Mouse (Mus musculus) liver, embryonic 16.5 days (tissue): ENCODE measurements at regions not wholly inside any gene's neighbourhood (a gene's known extent, or its start where the extent isn't known, plus 50 kb on each side); places are given as distances from the start of the nearest gene placed in this dataset.

Experiments used
- ATAC-seq: fragments of 200-750 bp; cut with Nextera tagmentation; 2 replicates; pipeline ENCODE4 v1.8.0; 2017; ENCODE audit warnings: low read depth, mild to moderate bottlenecking, moderate number of reproducible peaks, moderate library complexity
- H3K27ac ChIP-seq: fragments of 300-500 bp; sonication (generic); 2 replicates; pipeline ENCODE4 v1.5.1; 2014; ENCODE audit warnings: mild to moderate bottlenecking, low read length
- H3K27me3 ChIP-seq: fragments of 300-500 bp; sonication (generic); 2 replicates; pipeline ENCODE4 v1.6.1; 2014; ENCODE audit warnings: low read depth, low read length, mixed read lengths; ENCODE audit not compliant: control insufficient read depth, insufficient read depth
- H3K36me3 ChIP-seq: fragments of 300-500 bp; sonication (generic); 2 replicates; pipeline ENCODE4 v1.6.1; 2014; ENCODE audit warnings: mild to moderate bottlenecking; ENCODE audit not compliant: control insufficient read depth, insufficient read depth
- H3K4me1 ChIP-seq: fragments of 300-500 bp; sonication (generic); 2 replicates; pipeline ENCODE4 v1.6.1; 2014; ENCODE audit warnings: low read depth, low read length, mixed read lengths; ENCODE audit not compliant: control insufficient read depth
- H3K4me2 ChIP-seq: fragments of 300-500 bp; sonication (generic); 2 replicates; pipeline ENCODE4 v1.6.1; 2014; ENCODE audit warnings: low read depth, low read length, mixed read lengths
- H3K4me3 ChIP-seq: fragments of 300-500 bp; sonication (generic); 2 replicates; pipeline ENCODE4 v1.5.1; 2014; ENCODE audit warnings: low read depth, mild to moderate bottlenecking, low read length
- H3K9ac ChIP-seq: fragments of 300-500 bp; sonication (generic); 2 replicates; pipeline ENCODE4 v1.6.1; 2014; ENCODE audit warnings: low read depth, low read length
- H3K9me3 ChIP-seq: fragments of 300-500 bp; sonication (generic); replicated peaks from 2 replicates; pipeline ENCODE4 v1.6.1; 2016; ENCODE audit warnings: low read length; ENCODE audit not compliant: control insufficient read depth
- WGBS: fragments of 180-500 bp; shearing (Covaris S2); extraction: QIAGEN DNeasy Blood & Tissue Kit; methylation state at CpG from one replicate; pipeline ENCODE4 v1.1.7; 2014; ENCODE audit not compliant: insufficient replicate concordance; 5-methylcytosine and 5-hydroxymethylcytosine counted together

- Histone ChIP-seq H3K4me2 (no peak overlapping the region), H3K9ac (no peak overlapping the region), H3K27me3 (no peaks in the 10 kb centered on the region), H3K27ac (no peak overlapping the region), H3K4me1 (no peaks in the 10 kb centered on the region), H3K36me3 (no peaks in the 10 kb centered on the region), H3K4me3 (no peak overlapping the region), H3K9me3 (no peaks in the 10 kb centered on the region)
- ATAC-seq = no peak
- 75% methylated on average over 5 of the region's 5 CpGs for WGBS
Observed at GRCm38 (mm10) chr9:101411532-101411880, 159.9 kb upstream of the Ppp2r3a start.

- Histone ChIP-seq H3K27me3 (no peaks in the 10 kb centered on the region), H3K9me3 (no peaks in the 10 kb centered on the region), H3K4me2 (no peak overlapping the region), H3K27ac (no peak overlapping the region), H3K9ac (no peak overlapping the region), H3K4me1 (no peaks in the 10 kb centered on the region), H3K4me3 (no peak overlapping the region), H3K36me3 (no peaks in the 10 kb centered on the region)
- no peak for ATAC-seq
- WGBS = 67% methylated on average over 21 of the region's 21 CpGs
Observed at GRCm38 (mm10) chr9:101410783-101411531, 159.4 kb upstream of the Ppp2r3a start.

DNA sequence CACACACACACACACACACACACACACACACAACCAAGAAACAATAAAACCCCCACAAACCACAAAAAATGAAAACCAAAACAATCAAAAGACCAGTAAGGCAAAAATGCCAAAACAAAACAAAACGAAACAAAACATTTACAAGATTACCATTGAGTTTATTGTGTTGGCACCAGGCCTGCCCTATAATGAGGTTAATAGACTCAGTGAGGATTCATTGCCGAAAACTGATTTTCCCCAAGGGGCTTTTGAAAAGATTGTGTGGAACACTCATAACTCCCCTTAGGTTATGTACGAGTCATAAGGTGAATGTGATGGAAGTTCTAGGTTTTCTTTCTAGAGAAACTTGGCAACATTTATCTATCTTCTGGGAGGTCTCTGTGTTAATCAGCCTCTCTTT, 158.8 kb upstream of the Ppp2r3a start:
- H3K36me3 ChIP-seq = no peaks in the 10 kb centered on the region
- 68% methylated on average over 3 of the region's 3 CpGs for WGBS
- no peak for ATAC-seq
- H3K27me3 ChIP-seq = no peaks in the 10 kb centered on the region
- H3K9me3 ChIP-seq = no peaks in the 10 kb centered on the region
- no peak overlapping the region for H3K4me3 ChIP-seq
- H3K4me2 ChIP-seq = no peak overlapping the region
- H3K27ac ChIP-seq = no peak overlapping the region
- H3K9ac ChIP-seq = no peak overlapping the region
- no peaks in the 10 kb centered on the region for H3K4me1 ChIP-seq

DNA sequence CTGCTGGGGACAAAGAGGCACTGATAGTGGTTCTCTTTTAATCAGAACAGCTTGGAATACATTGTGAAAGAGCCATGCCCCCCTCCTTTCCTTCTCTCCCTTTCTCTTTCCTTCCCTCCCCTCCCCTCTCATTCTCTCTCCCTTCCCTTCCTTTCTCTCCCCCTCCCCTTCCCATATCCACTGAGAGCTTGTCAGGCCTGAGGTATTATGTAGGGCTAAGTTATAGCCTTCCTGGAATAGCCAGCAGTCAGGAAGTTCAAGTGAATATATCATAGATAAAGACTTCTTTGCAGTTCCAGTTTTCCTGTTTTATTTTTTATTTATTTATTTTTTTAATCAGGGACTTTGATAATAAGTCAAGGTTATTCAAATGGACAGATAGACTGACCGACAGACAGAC, 156.5 kb upstream of the Ppp2r3a start:
- Histone ChIP-seq H3K27me3 (no peaks in the 10 kb centered on the region), H3K36me3 (no peaks in the 10 kb centered on the region), H3K4me1 (no peaks in the 10 kb centered on the region), H3K4me2 (no peak overlapping the region), H3K27ac (no peak overlapping the region), H3K4me3 (no peak overlapping the region), H3K9me3 (no peaks in the 10 kb centered on the region), H3K9ac (no peak overlapping the region)
- WGBS = 53% methylated on average over 1 of the region's 1 CpGs
- ATAC-seq = no peak

GRCm38 (mm10) chr9:101407141-101407540, 155.5 kb upstream of the Ppp2r3a start:
- no peaks in the 10 kb centered on the region for H3K9me3 ChIP-seq
- no peaks in the 10 kb centered on the region for H3K27me3 ChIP-seq
- ATAC-seq = no peak
- H3K27ac ChIP-seq = no peak overlapping the region
- H3K4me3 ChIP-seq = no peak overlapping the region
- no peaks in the 10 kb centered on the region for H3K4me1 ChIP-seq
- 60% methylated on average over 5 of the region's 5 CpGs for WGBS
- no peak overlapping the region for H3K4me2 ChIP-seq
- H3K9ac ChIP-seq = no peak overlapping the region
- H3K36me3 ChIP-seq = no peaks in the 10 kb centered on the region

DNA sequence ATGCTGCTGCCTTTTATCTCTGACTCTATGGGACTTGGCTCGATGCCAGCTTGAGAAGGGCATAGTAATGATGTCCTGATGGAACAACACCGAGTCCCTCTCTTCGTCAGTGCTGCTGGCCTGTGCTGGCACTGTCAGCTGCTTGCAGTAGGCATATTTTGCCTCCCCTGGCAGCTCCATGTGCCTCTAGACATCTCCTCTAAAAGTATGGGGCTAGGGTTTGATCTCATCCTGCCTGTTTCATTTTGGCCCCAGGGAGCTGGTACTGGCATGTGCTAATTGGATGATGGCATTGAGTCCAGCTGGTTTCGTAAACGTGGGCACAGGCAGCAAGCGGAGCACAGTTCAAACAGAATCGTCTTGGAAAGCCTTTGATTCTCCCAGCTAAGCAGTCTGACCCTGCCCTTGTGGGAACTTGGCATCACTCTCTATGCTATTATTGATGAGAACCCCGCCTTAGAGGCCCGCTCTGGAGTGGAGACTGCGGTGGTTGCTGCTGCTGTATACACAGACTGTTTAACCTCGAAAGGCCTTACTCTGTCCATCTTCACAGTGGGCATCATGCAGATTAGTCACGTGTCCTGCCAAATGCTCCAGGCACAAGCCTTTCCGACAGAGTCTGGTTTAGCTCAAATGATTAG, 153.0 kb upstream of the Ppp2r3a start:
- H3K27ac ChIP-seq = no peak overlapping the region
- 58% methylated on average over 13 of the region's 13 CpGs for WGBS
- no peaks in the 10 kb centered on the region for H3K9me3 ChIP-seq
- no peak overlapping the region for H3K9ac ChIP-seq
- no peaks in the 10 kb centered on the region for H3K4me1 ChIP-seq
- H3K4me2 ChIP-seq = no peak overlapping the region
- H3K27me3 ChIP-seq = no peaks in the 10 kb centered on the region
- no peaks in the 10 kb centered on the region for H3K36me3 ChIP-seq
- no peak for ATAC-seq
- H3K4me3 ChIP-seq = no peak overlapping the region

- Histone ChIP-seq H3K36me3 (no peaks in the 10 kb centered on the region), H3K9me3 (no peaks in the 10 kb centered on the region), H3K9ac (no peak overlapping the region), H3K4me3 (no peak overlapping the region), H3K27me3 (no peaks in the 10 kb centered on the region), H3K27ac (no peak overlapping the region), H3K4me1 (no peaks in the 10 kb centered on the region), H3K4me2 (no peak overlapping the region)
- 50% methylated on average over 3 of the region's 3 CpGs for WGBS
- no peak for ATAC-seq
Observed at GRCm38 (mm10) chr9:101404034-101404433, 152.4 kb upstream of the Ppp2r3a start.

GRCm38 (mm10) chr9:101402544-101403194, 151.1 kb upstream of the Ppp2r3a start:
- Histone ChIP-seq H3K27ac (no peak overlapping the region), H3K4me2 (no peak overlapping the region), H3K27me3 (no peaks in the 10 kb centered on the region), H3K4me3 (no peak overlapping the region), H3K36me3 (no peaks in the 10 kb centered on the region), H3K9ac (no peak overlapping the region), H3K4me1 (no peaks in the 10 kb centered on the region), H3K9me3 (no peaks in the 10 kb centered on the region)
- 46% methylated on average over 9 of the region's 9 CpGs for WGBS
- no peak for ATAC-seq

DNA sequence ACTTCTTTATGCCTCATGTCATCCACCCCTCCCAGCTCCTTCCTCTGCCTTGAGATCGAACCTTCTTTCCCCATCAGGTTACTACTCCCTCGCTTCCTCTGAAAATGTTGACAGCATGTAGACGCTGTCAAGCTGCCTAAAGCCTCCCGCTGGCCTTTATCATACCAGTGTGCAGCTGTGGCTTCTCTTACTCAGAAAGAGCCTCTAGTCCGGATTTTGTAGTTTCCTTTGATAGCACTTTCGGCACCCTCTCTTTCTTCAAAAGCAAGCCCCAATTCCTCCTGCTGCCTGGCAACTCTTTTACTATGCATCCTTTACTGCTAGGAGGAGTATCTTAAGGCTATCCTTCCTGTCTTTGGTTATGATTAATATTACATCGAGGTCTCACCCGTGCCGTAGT, 149.8 kb upstream of the Ppp2r3a start:
- WGBS = 64% methylated on average over 9 of the region's 9 CpGs
- H3K27ac ChIP-seq = no peak overlapping the region
- no peak overlapping the region for H3K4me3 ChIP-seq
- ATAC-seq = no peak
- no peaks in the 10 kb centered on the region for H3K36me3 ChIP-seq
- H3K9me3 ChIP-seq = no peaks in the 10 kb centered on the region
- no peak overlapping the region for H3K4me2 ChIP-seq
- H3K27me3 ChIP-seq = no peaks in the 10 kb centered on the region
- H3K9ac ChIP-seq = no peak overlapping the region
- H3K4me1 ChIP-seq = no peaks in the 10 kb centered on the region
